Mouse (Mus musculus): ENCODE data around the gene Sde2.

Gene Sde2

DNA sequence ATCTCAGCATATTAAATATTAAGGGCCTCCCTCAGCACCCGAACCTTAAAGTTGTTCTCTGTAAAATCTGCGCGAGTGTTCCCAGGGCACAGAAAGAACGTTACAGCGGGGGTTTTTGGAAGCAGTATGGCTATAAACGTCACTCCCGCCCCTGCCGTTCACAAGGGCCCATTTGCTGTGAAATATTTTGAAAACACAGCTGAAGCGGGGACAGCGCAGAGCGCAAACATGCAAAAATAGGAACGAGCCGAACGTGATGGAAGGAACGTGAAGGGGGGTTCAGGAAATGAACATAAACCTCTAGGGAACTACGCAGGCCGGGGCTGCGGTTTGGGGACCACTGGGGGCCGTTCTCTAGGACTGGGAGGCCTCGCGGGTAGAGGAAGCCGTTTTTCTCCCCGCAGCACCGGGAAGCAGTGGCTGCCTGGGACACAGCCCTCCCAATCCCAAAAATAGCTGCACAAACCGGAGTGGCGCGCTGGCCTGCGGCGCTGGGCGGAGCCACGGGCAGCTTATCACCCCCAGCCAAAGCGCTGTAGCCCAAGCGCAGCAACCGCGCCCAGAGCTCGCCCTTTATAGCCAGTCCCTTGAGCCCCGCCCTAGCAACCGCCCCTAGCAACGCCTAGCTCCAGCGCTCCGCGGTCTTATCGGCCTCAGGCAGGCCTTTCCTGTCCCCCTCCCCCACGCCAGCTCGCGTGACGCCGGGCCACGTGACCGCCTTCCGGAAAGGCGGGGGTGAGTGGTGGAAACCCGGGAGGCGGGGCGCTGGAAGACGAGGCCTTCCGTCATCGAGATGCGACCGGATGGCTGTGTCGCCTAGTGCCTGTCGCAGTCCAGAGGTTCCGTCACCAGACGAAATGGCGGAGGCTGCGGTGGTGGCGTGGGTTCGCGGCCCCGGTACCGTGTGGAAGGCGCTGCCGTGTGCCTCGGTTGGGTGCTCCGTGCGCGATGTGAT is at the start of gene Sde2:
Gene Sde2, plus strand, starts transcription at position 812 of the 955 bp plus-strand sequence.
- peak; percentile 99 for DNase-seq (ENCODE audit: low read depth)

DNA sequence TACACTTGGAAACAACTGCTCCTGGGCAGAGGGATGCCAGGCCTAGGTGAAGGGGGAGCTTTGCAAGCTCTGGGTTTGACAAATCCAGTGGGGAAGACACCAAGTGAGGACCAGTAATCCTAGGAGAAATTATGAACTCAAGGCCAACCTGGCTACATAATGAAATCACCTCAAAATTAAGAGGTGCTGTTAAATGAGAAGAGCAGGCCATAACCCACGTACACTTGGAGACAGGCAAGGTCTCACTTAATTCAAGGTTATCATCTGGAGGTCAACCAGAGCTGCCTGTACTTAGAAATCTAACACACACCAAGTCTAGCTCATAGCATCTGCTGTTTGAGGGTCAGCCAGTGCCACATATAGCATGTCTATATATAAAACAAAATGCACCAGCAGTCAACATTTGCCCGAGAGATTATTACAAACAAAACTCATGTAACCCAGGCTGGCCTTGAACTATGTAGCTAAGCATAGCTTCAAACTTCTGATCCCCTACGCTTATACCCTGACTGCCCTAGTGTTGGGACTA is 49.4 kb upstream of the Sde2 start:
- no peak for DNase-seq (ENCODE audit: low read depth)

DNA sequence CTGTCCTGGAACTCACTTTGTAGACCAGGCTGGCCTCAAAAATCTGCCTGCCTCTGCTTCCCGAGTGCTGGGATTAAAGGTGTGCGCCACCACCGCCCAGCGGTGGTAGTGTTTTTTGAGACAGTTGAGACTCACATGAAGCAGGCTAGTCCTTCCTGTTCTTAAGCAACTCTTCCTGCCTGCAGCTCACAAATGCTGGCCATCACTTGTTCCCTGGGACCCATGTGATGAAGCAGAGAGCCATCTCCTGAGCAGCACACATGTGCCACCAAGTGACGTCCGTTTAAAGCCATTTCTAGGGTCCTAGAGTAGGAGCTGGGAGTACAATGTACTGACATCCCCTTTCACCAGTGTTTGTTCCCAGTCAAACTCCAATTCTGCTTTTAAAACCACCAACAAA is 47.0 kb upstream of the Sde2 start:
- no peak for DNase-seq (ENCODE audit: low read depth)

DNA sequence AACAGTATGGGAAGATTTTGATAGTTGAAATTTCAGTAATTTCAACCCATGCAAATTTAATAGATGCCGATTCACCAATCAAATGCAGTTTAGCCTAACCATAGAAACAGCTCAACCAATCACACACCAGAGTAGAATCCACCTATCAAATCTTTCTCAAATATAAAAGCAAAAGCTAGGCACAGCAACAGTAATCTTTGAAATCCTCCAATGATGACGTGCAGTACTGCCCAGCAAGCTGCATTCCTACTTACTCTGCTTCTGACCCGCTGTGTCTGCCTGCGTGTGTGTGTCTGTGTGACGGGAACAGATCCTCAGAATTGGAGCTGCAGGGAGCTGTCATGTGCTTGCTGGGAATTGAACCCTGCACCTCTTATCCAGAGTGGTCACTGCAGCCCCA is 42.1 kb upstream of the Sde2 start:
- DNase-seq (ENCODE audit: low read depth): no peak

DNA sequence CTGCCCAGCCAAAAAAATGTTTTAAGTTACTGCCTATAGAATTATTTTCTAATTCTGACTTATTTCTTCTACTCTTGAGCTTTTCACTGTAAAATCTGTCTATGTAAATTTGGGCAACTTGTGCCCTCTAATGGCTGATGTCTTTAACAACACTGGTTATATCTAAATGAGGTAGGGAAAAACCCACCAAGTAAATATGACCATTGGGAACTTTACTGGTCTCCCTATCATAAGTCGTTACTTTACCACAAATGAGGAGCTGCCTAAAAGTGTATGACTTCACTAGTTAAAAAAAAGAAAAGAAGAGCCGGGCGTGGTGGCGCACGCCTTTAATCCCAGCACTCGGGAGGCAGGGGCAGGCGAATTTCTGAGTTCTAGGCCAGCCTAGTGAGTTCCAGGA is 40.0 kb upstream of the Sde2 start:
- peak; percentile 44 for DNase-seq (ENCODE audit: low read depth)

DNA sequence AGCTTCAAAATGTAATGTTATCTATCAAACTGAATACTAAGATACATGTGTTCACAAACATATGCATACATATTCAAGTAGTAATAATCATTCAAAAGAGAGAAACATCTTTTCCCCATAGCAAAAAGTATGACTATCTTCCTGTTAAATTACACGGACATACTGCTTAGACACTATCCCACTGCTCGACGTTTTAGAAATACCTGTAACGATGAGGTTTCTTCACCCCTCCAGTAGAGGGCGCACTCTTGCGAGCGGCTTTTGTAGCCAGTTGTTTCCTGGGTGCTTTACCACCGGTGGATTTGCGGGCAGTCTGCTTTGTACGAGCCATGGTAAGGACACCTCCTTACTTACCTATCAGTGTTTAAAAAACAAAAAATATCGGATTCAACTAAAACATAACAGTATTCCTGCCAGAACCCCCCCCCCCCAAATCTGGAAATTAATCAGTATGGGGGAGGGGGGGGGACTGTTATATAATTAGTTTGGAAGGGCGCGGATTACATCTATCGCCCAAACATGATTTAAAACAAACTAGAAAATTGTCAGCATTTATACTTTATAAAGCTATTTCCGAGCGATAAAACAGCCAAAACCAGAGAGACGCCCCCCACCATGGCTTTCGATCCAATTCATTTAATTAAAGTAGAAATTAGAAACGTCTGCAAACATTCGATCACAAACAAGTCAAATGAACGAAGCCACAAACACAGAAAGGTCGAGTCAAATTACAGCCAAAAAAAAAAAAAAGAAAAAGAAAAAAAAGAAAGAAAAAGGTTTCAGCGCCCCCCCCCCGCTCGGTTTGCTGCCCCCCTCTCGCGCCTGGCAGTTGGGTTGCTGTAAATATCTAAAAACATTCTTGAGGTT is 39.1 kb upstream of the Sde2 start:
- DNase-seq (ENCODE audit: low read depth): no peak

DNA sequence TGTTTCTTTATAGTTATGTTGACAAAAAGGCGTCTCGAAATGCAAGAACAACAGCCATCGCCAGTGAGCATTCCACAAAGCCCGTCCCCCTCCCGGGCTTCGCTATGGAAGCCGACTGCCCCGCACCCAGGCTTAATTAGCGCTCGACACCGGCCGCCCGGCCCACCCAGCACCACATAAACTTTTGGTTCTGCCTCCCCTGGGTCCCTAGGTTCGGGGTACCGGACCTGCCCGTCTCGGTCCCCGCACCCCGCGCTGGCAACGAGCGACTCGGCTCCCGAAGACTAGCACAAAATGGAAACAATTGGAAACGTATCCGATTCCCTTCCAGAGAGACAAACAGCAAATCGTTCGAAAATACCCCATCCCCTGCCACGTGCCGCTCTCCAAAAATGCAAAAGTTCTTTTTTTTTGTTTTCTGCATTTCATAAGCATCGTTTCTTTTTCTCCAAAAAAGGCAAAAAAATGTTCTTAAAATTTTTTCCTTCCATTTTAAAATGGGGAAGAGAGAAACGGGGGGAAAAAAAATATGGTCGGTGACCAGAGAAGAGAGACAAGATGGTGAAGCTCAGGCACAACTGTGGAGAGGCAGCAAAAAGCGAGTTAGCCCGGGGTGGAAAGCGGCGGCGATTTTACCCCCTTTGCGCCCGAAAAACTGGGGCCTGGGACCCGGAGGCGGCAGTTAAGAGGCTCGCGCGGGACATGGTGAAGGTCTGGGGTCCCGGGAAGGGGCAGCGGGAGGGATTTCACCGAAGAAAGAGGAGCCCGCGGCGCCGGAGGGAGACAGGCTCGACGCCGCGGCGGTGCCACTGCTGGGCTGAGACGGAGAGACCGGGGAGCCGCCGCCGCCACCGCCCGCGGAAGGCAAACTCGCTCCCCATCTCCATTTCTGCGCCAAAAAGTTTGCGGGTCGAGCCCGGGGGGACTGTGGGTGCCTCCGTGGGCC is 38.2 kb upstream of the Sde2 start:
- no peak for DNase-seq (ENCODE audit: low read depth)

DNA sequence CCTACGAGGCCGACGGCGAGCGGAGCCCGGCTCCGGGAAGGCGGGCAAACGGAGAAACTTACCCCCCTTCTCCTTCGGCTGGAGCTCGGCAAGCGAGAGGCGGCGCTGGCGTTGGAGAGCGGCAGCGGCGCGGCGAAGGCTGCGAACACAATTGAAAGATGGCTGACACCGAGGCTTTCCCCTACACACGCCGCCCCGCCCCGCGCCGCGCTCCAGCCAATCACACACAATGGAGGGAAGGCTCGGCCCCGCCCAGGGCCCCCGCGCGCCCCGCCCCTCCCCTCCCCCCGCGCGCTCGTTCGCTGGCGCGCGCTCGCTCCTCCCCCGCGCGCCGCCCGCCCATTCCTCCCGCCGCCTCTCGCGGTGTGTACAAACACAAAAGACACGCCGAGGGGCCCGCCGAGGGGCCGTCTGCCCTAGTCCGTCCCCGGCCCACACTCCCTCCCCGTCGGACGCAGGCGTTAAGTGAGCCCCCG is 37.5 kb upstream of the Sde2 start:
- peak; percentile 78 for DNase-seq (ENCODE audit: low read depth)

DNA sequence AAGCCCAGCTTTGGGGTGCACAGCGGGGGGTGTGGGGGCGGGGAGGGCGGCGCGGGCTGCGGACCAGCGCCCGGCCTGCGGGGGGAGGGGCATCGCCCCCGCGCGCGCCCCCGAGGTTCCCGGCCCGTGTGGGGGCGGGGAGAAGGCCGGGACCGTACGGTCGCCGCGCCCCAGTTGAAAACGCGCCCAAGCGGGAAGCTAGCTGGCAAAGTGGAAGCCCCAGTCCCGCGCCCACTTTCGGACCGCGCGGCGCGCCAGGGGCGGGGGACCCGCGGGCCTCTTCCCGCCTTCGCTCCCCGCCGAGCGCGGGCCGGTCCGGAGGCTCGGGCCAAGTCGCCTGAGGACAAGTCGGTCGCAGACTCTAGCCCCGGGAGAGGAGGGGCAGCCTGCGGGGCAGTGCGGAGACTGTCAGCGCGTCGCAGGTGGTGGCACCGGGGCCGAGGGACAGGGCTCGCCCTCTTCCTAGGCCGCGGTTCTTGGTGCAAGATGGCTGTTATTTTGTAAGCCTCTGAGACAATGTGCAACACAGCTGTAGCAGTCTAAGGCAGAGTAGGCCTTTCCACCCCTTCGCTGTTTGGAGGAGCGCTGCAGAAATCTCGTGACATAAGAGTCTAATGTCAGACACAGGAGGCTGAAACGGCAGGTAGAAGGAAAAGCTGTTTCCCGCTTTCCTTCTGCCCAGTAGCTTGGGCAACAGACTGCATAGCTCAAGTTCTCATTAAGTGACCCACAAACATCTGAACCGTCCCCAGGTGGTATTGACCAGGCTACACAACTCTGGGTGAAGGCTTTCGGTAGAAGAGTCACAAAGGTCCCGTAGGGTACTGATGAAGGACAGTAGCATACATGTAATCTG is 36.8 kb upstream of the Sde2 start, which contains the start of gene H3f3a:
Gene H3f3a, minus strand, starts transcription at position 59 of the 856 bp plus-strand sequence.
- no peak for DNase-seq (ENCODE audit: low read depth)

DNA sequence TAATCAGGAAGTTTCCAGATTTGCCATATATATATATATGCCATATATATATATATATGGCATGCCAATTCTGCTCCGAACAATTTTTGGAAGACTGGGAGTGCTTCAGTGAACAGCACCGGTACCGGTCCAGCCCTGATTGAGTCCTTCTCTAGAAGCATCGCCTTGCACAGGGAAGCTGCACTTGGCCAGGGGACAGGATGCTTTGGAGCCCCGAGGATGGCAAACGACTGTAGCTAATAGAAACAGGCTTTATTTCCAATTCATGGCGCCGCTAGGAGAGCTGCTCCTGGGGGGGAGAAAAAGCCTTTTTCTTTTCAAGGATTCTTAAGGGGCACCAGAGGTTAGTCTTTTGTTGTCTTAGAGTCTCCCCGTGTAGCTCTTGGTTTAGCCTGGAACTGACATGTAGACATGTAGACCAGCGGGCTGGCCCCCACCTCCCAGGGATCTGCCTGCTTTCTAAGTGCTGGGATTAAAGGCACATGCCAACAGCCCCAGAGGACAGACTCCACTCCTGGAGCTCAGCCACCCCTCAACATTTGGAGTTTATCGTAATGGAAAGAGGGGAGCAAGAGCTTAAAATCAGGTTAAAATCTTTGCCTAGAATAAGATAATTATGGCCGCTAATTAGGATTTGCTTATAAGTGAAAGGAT is 35.4 kb upstream of the Sde2 start:
- DNase-seq (ENCODE audit: low read depth): no peak

DNA sequence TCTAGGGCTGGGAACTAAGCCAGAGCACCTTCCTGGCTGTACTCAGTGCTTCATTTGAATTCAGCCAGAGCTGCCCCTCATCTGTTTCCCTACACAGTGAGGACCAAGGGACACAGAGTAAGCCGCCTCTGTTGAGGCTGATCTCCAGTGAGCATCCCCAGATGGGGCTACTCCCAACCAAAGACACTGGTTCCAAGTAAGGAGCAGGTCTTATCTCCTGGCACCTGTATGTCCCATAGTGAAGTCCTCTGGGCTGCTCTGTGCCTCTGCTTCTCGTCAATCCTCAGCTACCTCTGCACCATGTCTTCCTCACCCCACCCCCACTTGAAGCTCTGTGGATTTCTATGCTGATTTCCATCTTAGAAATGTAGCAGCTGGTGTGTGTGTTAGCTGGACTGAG is 32.9 kb upstream of the Sde2 start:
- DNase-seq (ENCODE audit: low read depth): no peak

DNA sequence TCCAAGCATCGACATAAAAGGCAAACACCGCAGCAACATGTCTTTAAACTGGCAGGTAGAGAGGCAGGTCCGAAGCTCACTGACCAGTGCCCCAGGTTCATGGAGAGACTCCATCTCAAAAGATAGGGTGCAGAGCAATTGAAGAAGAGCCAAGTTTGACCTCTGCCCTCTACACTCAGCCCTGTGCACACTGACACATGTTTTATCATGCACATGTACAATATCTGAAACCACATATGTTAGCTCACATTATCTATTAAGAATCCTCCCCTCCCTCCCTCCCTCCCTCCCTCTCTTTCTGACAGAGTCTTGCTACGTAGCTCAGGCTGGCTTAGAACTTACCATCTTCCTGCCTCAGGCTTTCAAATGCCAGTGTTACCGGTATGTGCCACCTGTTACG is 29.8 kb upstream of the Sde2 start:
- no peak for DNase-seq (ENCODE audit: low read depth)

DNA sequence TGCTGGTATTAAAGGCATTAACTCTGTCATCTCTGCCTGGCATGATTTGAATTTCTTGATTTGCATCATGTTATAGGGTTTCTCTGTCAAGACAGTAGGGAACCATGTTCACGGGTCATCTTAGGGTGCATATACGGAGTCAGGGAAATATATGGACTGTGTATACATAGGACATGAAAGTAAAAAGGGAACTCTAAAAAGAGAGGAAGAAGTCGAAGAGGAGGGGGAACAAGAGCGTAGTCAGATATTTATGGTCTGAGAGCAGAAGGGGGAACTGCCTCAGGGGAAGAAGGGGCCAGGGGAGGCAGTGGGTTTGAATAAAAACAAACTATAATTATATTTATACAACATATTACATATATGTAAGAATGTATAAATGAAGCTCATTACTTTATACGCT is 28.7 kb upstream of the Sde2 start:
- DNase-seq (ENCODE audit: low read depth): no peak

DNA sequence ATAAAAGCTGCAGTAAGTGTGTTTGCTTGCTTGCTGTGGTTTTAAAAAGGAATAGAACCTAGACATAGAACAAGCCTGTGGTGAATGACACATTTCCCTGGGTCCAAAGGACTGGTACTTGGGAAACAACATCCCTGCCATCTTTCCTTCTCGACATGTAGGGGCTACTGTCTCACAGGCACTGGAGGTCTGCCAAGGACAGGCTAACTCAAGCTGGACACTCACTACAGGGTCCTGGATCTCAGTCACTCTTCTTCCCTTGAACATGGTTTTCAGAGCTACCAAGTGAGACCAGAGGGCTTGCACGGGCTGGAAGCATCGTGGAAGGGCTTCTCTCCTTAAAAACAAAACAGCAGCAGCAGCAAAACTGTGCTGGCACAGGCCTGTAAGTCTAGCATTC is 27.2 kb upstream of the Sde2 start:
- DNase-seq (ENCODE audit: low read depth): no peak

DNA sequence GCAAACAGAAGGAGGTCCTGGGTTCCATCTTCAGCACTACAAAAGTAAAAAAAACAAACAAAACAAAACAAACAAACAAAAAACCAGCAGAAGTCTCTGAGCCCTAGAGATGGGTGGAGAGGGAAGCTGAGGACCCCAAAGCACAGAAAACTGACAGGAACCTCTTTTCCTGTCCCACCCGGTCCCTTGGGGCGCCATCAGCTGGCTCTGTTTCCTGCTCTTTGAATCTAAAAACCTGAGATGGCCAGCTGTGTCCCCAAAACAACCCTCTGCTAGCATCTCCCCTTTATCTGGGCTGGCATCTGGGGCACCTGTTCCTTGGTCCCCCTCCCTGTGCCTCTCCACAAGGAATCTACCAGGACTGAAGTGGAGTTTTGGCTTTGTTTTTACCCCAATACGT is 26.2 kb upstream of the Sde2 start:
- DNase-seq (ENCODE audit: low read depth): no peak

DNA sequence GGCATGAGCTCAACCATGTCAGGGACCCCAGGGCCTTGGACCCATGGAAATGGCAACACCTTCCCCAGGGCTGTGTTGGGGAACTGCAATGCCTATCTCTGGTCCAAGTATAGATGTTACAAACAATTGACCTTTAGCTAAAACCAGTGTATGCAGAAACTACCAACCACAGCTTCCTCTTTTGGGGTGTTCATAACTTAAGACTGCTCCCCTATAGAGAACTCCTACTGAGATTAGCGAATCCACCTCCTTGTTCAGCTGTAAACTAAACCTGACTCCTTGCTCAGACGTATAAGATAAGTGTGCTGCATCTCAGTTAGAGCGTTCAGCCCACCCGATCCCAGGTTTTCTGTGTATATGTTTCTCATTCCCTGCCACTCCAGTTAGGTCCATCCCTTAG is 24.3 kb upstream of the Sde2 start:
- no peak for DNase-seq (ENCODE audit: low read depth)

DNA sequence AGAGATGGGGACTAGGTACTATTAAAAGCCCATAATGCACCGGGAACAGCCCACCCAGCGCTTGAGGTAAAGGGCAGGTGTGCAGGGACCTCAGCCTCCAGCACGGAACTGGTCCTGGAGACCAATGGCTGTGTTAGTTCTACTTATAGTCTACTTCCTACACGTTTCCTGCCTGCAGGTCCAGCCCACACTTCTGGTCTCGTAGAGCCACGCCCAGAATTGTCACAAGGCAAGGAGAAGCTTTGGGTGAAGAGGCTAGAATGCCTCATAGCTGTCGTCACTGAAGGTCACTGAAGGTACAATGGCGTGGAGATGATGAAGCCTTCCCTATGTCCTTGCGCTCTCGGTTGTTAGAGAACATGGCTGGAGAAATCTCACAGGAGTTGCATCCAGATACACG is 21.2 kb upstream of the Sde2 start:
- DNase-seq (ENCODE audit: low read depth): no peak

DNA sequence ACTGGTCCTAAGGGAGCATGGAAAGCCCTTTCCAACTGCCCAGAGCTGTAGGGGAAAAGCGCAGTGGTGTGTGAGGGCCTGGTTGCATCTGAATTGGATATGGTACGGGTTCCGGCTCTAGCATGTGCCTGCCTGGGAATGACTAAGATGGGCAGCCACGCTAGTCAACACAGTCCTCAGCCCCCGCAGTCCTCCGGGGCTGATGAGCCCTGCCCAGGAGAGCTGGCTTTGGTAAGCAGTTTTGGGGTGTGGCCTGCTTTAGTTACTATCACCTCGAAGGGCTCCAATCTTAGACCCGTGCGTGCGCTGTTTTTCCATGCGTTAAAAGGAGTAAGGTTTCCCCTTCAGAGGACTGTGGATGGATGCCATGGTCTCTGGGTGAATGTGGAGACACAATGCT is 20.8 kb upstream of the Sde2 start:
- DNase-seq (ENCODE audit: low read depth): no peak

DNA sequence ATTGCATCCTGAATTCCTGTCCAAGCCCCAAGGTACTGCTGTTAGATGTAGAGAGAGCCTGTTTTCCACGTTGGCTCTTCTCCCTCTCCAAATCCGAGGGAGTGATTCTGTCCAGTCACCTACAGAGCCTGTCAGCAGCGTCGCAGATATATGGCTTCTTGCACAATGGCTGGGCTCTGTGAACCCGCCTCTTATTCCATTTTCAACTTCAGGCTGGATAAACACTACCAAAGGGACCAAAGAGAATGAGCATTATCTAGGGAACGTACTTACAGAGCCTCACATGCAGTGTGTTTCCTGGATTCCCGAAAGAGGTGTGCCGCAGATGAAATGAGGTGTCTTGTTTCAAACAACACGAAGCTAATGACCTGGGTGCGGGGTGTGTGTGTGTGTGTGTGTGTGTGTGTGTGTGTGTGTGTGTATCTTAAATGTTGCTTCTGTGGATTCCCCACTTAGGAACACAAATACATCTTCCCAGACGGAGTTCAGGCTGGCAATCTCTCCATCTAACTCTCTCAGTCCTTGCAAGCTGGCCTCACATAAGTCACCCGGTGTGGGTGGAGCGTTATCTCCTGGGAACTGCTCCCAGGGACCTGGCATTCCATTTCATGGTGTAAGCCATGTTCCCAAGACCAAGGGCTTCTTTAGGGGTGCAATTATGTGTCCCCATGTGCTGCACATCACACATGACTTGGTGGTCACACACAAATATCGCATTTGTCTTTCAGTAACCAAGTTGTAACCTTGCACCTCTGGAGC is 20.2 kb upstream of the Sde2 start:
- DNase-seq (ENCODE audit: low read depth): no peak
